Mouse (Mus musculus): ENCODE data around the gene Slc22a22.

DNA sequence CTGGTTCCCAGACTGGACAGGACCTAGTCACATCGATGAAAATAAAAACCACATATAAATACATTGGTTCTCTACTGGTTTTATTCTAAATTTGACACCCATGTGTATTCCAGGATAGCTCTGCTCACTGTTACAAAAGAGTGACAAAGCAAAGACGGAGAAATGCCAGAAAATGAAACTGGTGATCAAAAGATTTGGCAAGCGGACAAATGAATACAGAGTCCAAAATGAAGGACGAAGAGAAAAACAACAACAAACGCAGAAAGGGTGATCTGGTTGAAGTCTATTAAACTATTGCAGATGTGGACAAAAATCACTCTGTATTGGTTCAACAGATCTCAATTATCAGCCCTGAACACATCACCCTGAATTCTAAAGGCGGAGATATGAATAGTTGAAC is 12.4 kb downstream of the Slc22a22 start:
- TF ChIP-seq POLR2A (IDR thresholded peaks at IDR 0.05; ENCODE audit: low read depth, low read length) (no peak), CTCF (IDR thresholded peaks at IDR 0.05; ENCODE audit: extremely low read depth, insufficient read depth, insufficient read length, insufficient replicate concordance) (no peak)
